In the genomic region with DNA sequence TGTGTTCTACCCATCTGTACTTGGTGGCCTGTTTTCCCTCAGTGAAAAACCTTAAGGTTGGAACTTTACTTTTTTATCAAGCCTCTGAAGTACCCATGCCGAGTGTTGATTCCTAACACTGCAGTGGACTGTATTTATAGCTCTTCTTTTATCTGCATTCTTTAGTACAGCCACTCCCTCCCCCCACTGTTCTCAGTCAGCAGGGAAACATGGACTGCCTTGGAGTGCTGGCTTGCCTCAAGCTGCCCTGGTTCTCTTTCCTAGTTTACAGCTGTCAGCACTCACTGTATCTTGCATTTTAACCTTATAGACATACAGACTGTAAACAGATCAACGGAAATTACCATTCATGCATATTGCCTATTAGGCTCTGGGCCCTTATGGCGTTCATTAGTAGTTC, we compare ENCODE assay signal across 8 mouse cellular contexts. TPM values are rescaled to one million over a fixed set of nuclear protein-coding genes. Genes with fewer than 3 reads are reported as not detected.
DNase-seq lines count a peak whose midpoint lies in the region; ATAC-seq and TF ChIP-seq lines count a peak whose summit lies in the region.
"Had no signal": no experiment of that assay in that cellular context is flagged by ENCODE, and none has a peak within 500 bp of the region (broad histone marks: within the 10 kb centered on the region; RNA-seq: fewer than 3 reads in every experiment).

No protein-coding gene starts in this region.

- H3K4me1 ChIP-seq in kidney, postnatal 0 days (replicated peaks; ENCODE audit: insufficient read depth, low read length) = peaks cover 7% of the 10 kb centered on the region; the same call in 1 of the 2 replicates
- peaks cover 11% of the 10 kb centered on the region for H3K4me1 ChIP-seq in kidney, adult 2 months (ENCODE audit: control insufficient read depth, insufficient read depth, low read length)
- peaks cover 79% of the 10 kb centered on the region for H3K4me1 ChIP-seq in heart, embryonic 10.5 days
- peaks cover 53% of the 10 kb centered on the region for H3K4me1 ChIP-seq in midbrain, embryonic 13.5 days (replicated peaks)

- no peaks in the 10 kb centered on the region for H3K36me3 ChIP-seq in kidney, postnatal 0 days (ENCODE audit: insufficient read depth, low read length)
- H3K36me3 ChIP-seq in kidney, adult 2 months (ENCODE audit: control insufficient read depth, insufficient read depth, low read length) = no peaks in the 10 kb centered on the region
- H3K36me3 ChIP-seq in heart, embryonic 10.5 days = no peaks in the 10 kb centered on the region
- no peaks in the 10 kb centered on the region for H3K36me3 ChIP-seq in midbrain, embryonic 13.5 days
- H3K36me3 ChIP-seq: forebrain, embryonic 15.5 days had no signal

- no peak for TF ChIP-seq CTCF in kidney, postnatal 0 days (IDR thresholded peaks at IDR 0.05; ENCODE audit: low read depth)
- no peak for TF ChIP-seq CTCF in kidney, adult 2 months (conservative IDR thresholded peaks at IDR 0.05; ENCODE audit: insufficient read depth, insufficient read length, low read depth, low read length)

- no peaks in the 10 kb centered on the region for H3K9me3 ChIP-seq in kidney, postnatal 0 days (replicated peaks; ENCODE audit: low read length)
- H3K9me3 ChIP-seq in heart, embryonic 10.5 days = no peaks in the 10 kb centered on the region
- peaks cover 9% of the 10 kb centered on the region for H3K9me3 ChIP-seq in midbrain, embryonic 13.5 days
- H3K9me3 ChIP-seq: forebrain, embryonic 15.5 days had no signal

- no peak for ATAC-seq in kidney, postnatal 0 days (replicated peaks; ENCODE audit: low FRiP score, low read depth)
- ATAC-seq in midbrain, embryonic 13.5 days = no peak
- ATAC-seq: forebrain, embryonic 15.5 days had no signal

- peak; percentile 89 for DNase-seq in kidney, postnatal 0 days (ENCODE audit: low spot score)
- DNase-seq in kidney, adult 2 months = no peak
- peak; percentile 56 for DNase-seq in brain, adult 2 months (ENCODE audit: low read depth, low spot score)
- peak; percentile 84 for DNase-seq in heart, embryonic 10.5 days (ENCODE audit: low spot score)
- DNase-seq in lung, postnatal 10 days = peak; percentile 41
- DNase-seq in urinary bladder, postnatal 25 days (ENCODE audit: low spot score) = no peak

- WGBS in kidney, postnatal 0 days = 40% methylated on average over 3 of the region's 3 CpGs
- WGBS in kidney, adult 2 months = 51% methylated on average over 3 of the region's 3 CpGs
- 15% methylated on average over 3 of the region's 3 CpGs for WGBS in heart, embryonic 10.5 days
- 47% methylated on average over 3 of the region's 3 CpGs for WGBS in midbrain, embryonic 13.5 days

- no peak overlapping the region for H3K4me3 ChIP-seq in kidney, postnatal 0 days (replicated peaks; ENCODE audit: low read depth, low read length)
- H3K4me3 ChIP-seq in kidney, adult 2 months (ENCODE audit: insufficient read depth, low read depth, low read length) = no peak overlapping the region
- 0 out of 2 replicates have a peak overlapping the region, but pooled peaks have one; percentile 12 for H3K4me3 ChIP-seq in heart, embryonic 10.5 days
- no peak overlapping the region for H3K4me3 ChIP-seq in midbrain, embryonic 13.5 days (replicated peaks)
- H3K4me3 ChIP-seq: forebrain, embryonic 15.5 days had no signal

- no peak overlapping the region for H3K9ac ChIP-seq in kidney, postnatal 0 days (ENCODE audit: low read depth, low read length)
- no peak overlapping the region for H3K9ac ChIP-seq in midbrain, embryonic 13.5 days (replicated peaks)
- H3K9ac ChIP-seq: forebrain, embryonic 15.5 days had no signal

- H3K4me2 ChIP-seq in kidney, postnatal 0 days (ENCODE audit: low read length) = peak overlapping the region; percentile 16; the same call in 1 of the 2 replicates
- H3K4me2 ChIP-seq in midbrain, embryonic 13.5 days (replicated peaks) = no peak overlapping the region
- H3K4me2 ChIP-seq: forebrain, embryonic 15.5 days had no signal

- H3K27ac ChIP-seq in kidney, postnatal 0 days = no peak overlapping the region
- no peak overlapping the region for H3K27ac ChIP-seq in kidney, adult 2 months (ENCODE audit: insufficient read depth, low read depth, low read length)
- H3K27ac ChIP-seq in heart, embryonic 10.5 days = peak overlapping the region; percentile 22; the same call in 1 of the 2 replicates
- no peak overlapping the region for H3K27ac ChIP-seq in midbrain, embryonic 13.5 days
- H3K27ac ChIP-seq: forebrain, embryonic 15.5 days had no signal

- TF ChIP-seq POLR2A in kidney, adult 2 months (IDR thresholded peaks at IDR 0.05; ENCODE audit: low read depth, low read length) = no peak

- no peaks in the 10 kb centered on the region for H3K27me3 ChIP-seq in kidney, postnatal 0 days (ENCODE audit: insufficient read depth, low read length)
- no peaks in the 10 kb centered on the region for H3K27me3 ChIP-seq in kidney, adult 2 months (replicated peaks; ENCODE audit: control insufficient read depth, insufficient read depth, low read length)
- H3K27me3 ChIP-seq in heart, embryonic 10.5 days (ENCODE audit: insufficient read depth, poor library complexity, severe bottlenecking) = no peaks in the 10 kb centered on the region
- no peaks in the 10 kb centered on the region for H3K27me3 ChIP-seq in midbrain, embryonic 13.5 days
- H3K27me3 ChIP-seq: forebrain, embryonic 15.5 days had no signal

RNA-seq across cellular contexts. Expression of a gene that starts 32.8 kb away (rescaled TPM):
- polyA plus RNA-seq in kidney, postnatal 0 days (2015; fragmentation: Nextera tagmentation; extraction: Ambion mirVana) = 2.7 and 2.9 TPM in 2 replicates
- polyA plus RNA-seq in kidney, adult 2 months (2012; rRNA removed) = 10.2 and 12.0 TPM in 2 replicates
- polyA plus RNA-seq in heart, embryonic 10.5 days (2016; fragmentation: Nextera tagmentation; extraction: Ambion mirVana) = 4.2 and 4.5 TPM in 2 replicates
- polyA plus RNA-seq in midbrain, embryonic 13.5 days (2015; fragmentation: Nextera tagmentation; extraction: Ambion mirVana) = 7.2 and 8.2 TPM in 2 replicates

Comparison
In these comparisons a context has a peak if more than half of its experiments do, and no peak if none do; other contexts are left out.
1. DNase-seq: peak in kidney, postnatal 0 days (single experiment), brain, adult 2 months (single experiment), heart, embryonic 10.5 days (single experiment) and lung, postnatal 10 days (single experiment); none in kidney, adult 2 months (single experiment) and urinary bladder, postnatal 25 days (single experiment).